Mouse (Mus musculus): Measurements from ENCODE around the gene Nubpl.
"Not testable (repeated sequence)": the region's sequence is repeated elsewhere in the genome, so short reads cannot be mapped to it uniquely, and the experiment has no call there.

The Nubpl gene

DNA sequence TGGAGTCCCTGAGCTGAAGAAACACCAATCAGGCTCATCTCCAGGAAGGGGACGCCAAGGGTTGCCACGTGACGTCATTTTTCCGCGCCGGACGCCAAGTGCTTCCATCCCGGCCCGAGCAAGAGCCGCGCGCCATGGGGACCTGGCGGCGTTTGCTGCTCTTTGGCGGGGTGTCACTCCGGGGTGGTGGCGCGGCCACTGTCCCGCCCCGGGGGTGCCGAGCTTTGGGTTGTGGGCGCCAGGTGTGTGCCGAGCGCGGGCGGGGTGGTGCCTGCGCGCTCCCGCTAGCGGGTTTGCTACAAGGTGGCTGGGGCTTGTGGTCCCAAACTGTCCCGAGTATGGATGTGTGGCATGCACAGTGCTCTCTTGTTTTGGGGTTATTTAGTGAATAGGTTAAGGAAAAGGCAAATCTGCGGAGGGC lies at the start of gene Nubpl:
TSS of gene Nubpl (plus strand) at position 88 of the 421 bp plus-strand sequence.
- peak; percentile 96 for DNase-seq

DNA sequence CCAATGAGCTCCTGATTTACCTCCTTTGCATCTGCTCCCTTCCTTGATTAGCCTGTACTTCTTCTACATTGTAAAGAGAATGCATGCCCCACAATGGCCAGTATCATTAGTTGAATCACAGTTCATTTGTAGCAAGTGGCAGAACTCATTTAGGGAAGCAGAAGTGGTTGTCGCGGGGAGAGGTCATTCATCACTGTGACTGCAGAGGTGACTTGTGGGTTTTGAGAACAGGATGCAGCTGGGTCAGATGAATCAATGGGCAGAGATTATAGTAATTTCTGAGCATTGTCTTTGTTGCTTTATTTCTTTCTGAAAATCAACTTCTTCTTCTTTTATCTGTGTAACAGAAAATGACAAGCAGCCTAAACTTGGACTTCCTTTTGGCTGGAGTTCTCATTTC lies 48.2 kb upstream of the Nubpl start:
- DNase-seq = no peak

DNA sequence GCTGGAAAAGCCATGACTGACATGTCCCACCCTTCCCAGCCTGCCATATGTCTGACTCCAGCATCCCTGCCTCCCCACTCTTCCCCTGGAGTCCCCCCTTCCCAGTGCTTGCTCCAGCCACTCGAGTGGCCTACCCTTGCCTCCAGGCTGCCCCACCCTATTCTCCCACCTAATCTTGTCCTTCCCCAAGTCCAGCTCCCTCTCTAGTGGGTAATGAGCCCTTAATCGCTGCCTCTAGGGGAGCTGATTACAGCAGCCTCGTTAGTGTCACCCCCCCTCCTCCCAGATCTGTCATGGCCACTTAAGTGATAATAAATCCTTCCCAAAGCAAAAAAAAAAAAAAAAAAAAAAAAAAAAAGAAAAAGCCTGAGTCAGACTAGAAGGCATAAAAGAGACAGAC lies 18.2 kb upstream of the Nubpl start:
- not testable (repeated sequence) for DNase-seq

DNA sequence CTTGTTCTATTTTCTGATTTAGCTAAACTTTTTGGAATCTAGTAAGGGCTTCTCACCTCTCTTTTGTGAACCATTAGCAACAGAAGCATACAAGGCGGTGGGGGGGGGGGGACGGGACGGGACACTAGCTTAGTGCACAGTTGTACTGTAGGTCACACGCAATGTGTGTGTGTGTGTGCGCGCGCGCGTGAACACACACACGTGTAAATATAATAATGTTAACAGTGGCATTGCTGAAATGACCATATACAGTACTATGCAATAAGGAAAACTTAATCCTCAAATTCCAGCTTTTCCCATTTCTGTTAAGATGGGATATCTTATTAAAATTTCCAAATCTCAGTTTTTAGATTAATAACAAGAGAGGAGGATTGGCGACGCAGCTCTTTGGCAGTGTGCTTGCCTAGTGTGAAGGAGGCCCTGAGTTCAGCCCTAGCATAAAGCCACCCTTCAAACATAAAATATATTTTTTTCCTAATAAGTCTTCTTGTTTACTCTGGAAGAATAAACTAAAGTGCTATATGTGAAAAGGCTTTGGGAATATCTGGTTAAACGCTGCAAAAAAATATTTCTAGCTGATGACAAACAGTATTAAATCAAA lies 388 bp upstream of the Nubpl start:
- DNase-seq = no peak

DNA sequence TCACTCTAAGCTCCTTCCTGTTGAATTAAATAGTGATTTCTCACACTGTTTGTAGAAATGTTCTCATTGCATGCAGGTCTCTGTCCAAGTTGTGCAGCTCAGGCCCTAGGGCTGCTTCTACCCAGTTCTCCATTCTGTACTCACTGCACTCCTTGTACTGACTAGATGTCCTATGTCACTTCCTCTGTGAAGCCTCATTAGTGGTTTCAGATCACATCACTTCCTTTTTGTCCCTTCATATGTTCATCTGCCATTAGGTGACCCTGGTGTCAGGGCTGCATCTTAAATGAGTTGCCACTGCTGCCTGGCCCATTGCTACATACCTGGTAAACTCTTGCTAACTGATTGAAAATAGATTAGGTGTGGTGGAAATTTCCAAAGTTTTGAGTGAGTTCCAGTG lies 22.7 kb downstream of the Nubpl start:
- DNase-seq = no peak

DNA sequence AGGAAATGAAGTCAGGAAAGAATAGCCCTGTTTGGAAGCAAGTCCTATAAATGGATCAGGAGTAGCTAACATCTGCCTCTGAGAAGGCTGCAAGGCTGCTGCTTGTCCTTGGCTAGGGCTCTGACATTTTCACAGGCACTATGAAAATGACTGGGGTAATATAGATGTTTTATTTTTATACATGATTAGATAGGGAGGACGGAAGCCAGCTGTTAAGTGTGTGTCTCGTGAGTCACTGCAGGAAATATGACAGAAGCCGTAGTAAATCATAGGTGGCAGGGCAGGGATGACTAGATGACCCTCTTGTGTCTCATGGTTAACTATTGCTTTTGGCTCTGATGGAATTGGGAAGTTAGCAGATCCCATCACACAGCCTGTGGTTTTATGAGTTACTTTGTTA lies 28.9 kb downstream of the Nubpl start:
- peak in 1 of 2 experiments; percentile 30 for DNase-seq

DNA sequence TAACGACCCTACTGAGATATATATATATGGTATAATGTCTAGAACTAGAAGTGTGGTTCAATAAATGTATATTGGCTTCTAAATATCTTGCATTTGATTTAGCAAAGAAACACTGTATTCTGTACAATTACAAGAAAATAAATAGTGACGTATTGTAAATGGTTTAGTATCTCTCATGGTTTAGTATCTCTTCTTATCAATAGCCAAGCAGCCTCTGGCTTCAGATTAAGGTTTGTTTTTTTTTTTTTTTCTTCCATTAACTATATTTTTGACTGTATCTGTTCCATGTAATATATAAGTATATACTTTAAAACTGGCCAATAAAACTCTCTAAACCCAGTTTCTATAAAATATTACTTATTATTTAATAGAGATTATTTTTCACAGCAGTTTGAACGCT lies 31.5 kb downstream of the Nubpl start:
- DNase-seq = no peak

DNA sequence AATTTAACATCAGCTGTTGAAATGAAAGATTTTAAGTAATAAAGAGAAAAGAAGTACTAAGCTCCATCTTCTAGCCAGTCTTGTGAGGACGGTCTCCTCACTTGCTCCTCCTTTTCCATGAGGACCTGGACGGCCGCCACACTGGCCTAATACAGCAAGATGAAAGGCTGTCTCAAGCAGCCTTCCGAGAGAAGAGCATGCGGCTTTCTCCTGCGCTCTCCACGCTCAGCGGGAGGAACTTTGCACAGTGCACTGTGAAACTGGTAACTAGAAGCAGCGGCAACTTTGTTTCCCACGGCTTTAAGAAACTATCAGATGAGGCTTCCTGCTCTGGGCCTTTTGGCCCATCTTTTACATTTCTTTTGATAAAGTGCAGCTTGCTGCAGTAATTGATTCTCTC lies 34.7 kb downstream of the Nubpl start:
- peak in 1 of 2 experiments; percentile 35 for DNase-seq

DNA sequence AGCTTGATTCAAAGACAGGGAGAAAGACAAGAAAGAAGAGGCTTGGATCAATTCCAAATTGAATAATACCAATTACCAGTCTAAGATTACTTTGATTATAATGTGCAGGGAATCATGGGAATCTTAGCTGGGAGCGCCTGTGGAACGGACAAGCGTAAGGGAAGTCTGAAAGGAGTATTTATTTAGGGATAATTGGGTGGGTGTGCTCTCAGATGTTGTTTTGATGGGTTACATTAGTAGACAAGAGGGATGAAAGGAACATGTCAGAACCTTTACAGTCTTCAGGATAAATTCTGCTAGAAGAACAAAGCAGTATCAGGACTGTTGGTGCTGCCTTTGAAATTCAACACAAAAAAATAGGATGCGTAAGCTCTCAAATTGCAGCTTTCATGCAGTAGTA lies 40.8 kb downstream of the Nubpl start:
- DNase-seq = no peak

DNA sequence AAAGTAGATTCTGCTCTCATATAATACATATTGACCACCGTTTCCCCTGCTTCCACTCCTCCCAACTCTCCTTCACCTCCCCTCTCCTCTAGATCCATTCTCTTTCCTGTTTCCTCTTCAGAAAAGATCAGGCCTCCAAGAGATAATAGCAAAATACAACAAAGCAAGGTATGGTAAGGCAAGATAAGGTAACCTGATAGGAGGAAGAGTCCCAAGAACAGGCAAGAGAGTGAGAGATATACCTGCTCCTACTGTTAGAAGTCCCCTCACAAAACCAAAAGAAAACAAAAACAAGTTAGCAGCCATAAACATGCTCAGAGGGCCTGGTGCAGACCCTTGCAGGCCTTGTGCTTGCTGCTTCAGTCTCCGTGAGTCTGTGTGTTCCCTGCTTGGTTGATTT lies 49.1 kb downstream of the Nubpl start:
- no peak for DNase-seq

DNA sequence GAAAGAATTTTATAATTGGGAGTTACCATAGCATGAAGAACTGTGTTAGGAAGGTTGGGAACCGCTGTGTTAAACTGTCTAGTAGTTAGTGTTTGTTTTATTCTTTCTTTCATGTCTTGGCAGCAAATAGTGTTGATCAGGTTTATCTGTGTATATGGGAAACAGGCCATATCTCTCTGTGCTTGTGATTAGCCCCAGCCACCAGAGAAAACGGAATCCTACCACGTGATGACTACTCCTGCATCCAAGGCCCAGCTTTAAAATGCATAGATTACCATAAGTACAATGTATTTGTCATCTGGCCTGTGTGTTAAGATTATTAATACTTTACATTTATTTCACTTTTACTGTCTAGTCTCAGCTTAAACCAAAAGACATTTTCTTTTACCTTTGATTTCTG lies 51.9 kb downstream of the Nubpl start:
- DNase-seq = no peak

DNA sequence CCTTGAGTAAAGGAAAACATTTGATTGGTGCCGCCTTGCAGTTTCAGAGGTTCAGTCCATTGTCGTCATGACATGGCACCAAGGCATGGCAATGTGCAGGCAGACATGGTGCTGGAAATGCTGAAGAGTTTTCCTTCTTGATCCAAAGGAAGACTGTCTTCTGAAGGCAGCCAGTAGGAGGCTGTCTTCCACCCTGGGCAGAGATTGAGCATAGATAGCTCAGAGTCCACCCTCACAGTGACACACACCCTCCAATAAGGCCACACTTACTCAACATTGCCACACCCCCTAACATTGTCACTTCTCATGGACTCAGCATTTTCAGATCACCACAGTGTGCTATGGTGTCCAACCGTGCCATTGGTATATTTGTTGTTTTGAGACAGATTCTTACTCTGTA lies 54.5 kb downstream of the Nubpl start:
- no peak for DNase-seq

DNA sequence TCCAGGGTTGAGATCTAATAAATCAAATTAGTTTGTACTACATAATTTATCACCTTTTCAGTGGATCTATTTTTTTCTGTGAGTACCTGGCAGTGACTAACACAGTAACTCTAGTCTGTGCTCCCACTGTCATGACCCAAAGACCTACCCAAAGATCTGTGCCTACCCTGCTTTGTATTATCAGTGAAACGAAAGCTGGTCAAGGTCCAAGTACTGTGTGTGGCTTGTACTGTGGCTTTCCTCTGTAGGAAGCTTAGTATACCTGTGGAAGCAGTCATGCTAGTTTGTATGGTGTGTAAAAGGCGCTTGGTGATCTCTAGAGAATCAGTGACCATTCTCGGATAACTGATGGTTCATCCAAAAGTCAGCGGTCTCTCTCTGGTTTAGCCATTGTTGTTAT lies 57.4 kb downstream of the Nubpl start:
- no peak for DNase-seq

DNA sequence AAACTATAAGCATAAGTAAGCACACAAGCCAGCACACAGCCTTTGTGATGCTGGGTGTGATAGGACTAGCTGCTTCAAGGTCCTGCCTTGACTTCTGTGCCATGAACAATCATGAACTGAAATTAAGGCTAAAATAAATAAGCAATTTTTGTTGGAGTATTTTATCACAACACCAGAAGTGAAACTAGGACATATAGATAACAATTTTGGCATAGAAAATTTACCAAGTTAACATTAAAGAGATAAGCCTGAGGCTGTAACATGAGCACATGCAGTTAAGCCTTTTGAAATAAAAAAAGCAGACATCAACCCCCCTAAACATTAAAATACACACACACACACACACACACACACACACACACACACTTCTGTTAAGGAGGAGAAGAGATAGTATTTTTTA lies 66.9 kb downstream of the Nubpl start:
- no peak for DNase-seq

DNA sequence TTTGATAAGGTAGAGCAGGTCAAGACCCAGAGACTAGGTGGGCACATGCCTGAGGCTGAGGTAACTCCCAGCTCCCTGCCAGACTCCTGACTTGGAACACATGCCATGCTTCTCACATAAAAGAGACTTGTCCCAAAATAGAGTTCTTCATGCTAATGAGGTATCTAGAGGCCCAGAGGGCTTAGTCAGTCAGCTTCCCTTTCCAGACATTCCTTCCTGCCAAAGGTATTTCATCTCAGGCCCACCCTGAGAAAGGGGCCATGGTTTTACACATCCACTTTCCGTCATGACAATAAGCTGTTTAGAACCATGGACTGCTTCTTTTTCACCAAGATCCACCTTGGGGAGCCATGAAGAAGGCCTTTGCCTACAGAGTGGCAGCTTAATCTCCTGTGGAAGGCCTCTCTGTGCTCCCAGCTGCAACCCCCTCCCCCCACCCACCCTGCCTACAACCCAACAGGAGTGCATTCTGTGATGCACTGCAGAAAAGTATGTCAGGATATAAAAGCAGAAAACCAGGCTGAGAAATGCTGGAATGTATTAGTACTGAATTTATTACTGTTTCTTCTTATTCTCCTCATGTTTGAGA lies 88.8 kb downstream of the Nubpl start:
- DNase-seq = no peak

DNA sequence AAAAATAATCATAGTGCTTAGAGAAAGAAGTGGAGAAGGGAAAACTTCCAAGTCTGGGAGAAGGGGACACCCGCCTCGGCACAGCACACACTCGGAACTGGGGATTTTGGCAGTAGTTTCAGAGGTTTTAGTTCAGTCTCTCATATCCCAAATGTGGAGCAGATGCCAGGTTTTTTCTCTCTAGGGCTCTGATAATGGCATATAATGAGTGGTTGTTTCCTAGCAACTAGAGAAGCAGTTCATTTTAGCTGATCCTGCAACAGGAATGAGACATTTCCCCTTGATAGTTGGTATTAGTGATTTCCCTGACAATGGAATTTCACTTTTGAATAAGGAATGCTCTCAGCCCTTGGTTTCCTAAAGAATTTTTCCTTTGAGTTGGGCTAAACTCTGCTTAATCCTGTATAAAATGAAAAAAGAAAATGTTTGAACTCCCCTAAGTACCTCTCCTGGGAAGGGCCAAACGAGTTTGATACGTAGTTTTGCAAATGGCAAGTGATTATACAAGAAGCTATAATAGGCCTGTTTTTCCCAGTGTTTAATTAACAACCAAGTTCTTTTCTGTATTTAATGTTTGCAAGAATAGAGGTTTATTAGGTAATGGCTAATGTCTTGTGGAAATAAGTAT lies 89.5 kb downstream of the Nubpl start:
- DNase-seq = no peak

DNA sequence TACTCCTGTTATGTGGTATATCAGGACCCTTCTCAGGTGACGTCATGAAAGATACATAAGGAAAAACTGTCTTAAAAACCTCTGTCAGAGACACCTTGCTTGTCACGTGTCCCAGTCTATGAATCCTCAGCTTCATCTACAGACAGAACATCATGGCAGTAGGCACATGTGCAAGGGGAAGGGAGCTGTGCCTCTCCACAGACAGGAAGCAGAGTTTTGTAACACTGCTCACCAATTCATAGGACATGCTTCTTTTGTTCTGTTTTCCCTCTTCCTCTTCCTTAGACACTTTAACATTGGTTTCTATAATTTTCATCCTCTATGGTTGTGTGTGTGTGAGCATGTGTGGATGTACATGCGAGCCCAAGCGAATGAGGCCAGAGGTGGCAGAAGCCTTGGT lies 100.9 kb downstream of the Nubpl start:
- no peak for DNase-seq

DNA sequence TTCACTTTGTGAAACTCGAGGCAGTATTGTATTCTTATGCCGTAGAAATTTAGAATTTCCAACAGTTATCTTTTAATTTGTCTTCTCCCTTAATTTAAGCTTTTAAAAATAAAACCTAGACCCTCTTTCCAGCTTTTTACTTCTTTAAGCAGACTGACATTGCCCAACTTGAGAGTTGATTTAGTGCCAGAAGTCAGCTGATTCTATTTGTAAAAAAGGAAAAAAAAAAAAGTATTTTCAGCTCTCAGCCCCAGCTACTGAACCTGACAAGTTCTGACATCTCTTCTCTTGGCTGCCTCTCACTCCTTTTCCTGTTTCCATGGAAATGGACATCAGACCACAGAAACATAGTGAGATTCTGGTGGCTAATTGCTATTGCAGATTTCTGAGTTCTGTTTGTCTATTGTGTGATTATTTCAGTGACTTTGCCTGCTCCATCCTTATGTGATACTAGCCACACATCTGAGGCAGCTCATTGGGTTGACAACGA lies 111.6 kb downstream of the Nubpl start:
- no peak for DNase-seq

DNA sequence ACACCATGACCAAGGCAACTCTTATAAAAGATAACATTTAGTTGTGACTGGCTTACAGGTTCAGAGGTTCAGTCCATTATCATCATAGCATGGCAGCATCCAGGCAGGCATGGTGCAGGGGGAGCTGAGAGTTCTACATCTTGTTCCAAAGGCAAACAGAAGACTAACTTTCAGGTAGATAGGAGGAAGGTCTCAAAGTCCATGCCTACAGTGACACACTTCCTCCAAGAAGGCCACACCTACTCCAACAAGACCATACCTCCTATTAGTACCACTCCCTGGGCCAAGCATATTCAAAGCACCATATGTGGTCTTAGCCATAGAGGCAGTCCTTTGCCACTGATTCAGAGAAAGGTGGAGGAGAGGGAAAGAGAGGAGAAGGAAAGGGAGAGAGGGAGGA lies 113.6 kb downstream of the Nubpl start:
- no peak for DNase-seq

DNA sequence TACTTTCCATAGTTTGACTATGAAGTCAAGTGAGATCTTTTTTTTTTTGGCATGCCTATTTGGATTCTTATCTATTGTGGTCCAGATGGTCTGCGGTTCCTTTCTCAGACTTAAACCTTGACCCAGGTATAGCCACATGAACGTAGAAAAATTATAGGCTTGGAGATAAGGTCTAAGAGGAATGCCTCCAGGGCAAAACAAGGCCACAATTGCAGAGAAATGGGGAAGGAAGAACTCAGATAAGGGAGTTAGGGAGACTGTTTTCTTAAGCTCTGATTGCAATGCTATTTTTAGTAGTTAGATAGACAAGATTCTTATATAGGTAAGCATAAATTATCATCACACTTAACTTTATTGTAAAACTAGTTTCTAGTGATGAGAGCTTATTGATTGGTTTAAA lies 117.3 kb downstream of the Nubpl start:
- no peak for DNase-seq

DNA sequence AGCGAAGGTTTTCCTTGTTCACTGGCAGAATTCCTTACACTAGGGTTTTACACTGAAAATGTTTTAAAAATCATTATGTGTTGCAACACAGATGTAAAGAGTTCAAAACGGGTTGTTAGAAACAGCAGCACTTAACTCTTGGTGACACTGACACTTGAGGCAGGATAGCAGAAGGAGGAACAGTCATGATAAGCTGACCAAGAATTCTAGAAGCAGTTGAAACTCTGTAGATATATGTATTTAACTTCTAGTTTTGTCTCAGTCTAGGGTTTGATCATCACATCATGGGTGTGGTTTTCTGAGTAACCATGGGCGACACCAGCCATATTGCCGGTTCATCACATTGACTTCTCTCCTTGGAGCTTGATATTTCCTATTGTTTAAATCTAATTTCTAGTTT lies 127.4 kb downstream of the Nubpl start:
- no peak for DNase-seq

DNA sequence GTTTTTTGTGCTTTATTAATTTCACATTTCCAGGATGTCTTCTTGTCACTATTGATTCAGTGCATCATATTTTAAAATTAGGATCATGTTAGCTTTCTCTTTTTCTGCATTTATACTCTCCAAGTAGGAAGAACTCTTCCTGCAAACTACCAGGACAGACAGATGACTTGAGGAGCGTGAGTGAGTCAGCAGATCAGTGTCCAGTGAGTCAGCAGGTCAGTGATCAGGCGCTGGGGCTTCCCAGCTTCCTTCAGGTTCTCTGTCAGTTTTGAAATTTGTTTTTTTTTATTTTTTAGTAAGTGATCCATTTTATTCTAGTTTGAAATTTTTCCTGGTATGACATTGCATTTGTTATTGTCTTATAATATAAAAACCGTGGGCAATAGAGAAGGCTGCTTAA lies 131.2 kb downstream of the Nubpl start:
- DNase-seq = no peak

DNA sequence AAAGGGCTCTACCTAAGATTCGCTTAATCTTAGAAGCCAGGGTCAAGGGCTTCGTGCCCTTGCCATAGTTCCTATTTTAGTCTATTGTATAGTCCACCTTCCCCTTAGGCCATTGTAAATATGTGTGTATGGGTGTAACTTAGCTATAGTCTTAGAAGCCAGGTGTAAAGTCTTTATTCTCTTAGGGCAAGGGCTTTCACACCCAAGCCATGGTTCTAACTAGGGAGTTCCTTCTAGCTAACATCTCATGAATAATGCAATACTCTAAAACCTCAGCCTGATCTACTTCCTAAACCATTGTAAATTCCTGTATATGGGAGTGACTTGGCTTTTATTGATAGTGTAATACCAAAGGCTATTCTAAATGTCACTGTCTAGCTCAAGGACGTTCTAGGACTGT lies 134.4 kb downstream of the Nubpl start:
- DNase-seq = not testable (repeated sequence)

DNA sequence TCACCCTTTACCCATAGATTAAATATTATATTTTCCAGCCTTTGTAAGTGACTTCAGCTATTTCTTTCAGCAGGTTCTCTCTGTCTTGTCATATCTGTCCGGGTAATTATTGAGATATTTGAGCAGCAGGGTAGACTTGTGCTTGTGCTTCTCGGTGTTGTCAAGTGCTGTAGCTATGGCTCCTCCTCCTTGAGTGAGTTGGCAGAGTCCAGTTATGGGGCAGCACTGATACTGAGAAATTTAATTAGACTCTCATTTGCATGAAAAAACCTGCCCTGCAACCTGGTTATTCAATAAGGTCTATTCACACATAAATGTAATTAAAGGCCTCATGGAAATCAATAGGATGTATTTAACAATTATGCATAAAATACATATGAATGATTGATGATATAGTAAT lies 145.2 kb downstream of the Nubpl start:
- no peak for DNase-seq

DNA sequence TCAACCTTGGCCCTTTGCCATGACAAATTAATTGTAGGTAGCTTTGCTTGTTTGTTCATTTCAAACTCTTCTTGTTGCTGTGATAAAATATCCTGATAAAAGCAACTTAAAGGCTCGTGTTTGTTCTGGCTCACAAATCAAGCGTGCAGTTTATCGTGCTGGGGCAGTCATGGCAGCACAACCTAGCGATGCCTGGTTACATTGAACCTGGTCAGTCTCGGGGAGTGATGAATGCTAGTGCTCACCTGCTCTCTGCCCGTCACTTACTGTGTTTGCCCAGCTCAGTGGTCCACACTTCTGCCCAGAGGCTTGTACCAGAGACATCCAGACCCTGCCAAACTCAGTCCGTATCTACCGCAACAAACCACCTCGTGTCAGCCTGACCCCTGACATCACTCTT lies 149.9 kb downstream of the Nubpl start:
- DNase-seq = no peak
